8 mouse cellular contexts compared by ENCODE assay signal in the genomic region with DNA sequence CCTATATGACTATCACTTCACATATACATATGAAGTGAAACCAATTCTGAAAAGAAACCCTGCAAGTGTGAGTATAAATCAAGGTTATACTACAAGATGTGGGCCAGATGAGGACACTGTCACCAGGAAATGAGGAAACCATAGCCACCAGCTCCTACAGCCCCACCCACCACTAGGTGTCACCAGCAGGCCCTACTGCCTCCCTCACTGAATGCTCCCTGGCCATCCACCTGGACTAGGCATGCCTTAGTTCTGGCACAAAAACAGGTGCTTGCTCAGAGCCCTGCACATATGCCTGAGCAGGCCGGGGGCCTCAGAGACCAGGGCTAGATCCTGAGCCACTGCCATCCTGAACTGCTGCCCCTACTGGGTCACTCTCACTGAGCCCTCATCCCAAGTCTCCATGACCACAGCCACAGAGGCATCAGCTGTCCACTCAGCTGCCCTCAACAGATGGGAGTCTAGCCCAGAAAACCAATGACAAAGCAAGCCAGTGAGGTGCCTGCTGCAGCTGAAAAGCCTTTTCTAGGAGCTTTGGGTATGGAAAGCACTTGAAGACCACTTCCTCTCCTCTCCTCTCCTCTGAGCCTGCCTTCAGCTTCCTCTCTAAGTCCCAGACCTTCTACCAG. TPM values are rescaled to one million over a fixed set of nuclear protein-coding genes. Genes with fewer than 3 reads are reported as not detected.
DNase-seq lines count a peak whose midpoint lies in the region; ATAC-seq lines count a peak whose summit lies in the region.

No protein-coding gene starts in this region.

- no peak overlapping the region for H3K9ac ChIP-seq in intestine, embryonic 16.5 days (ENCODE audit: low read depth, low read length)

- no peaks in the 10 kb centered on the region for H3K9me3 ChIP-seq in intestine, embryonic 16.5 days (ENCODE audit: control insufficient read depth, low read length)

- no peaks in the 10 kb centered on the region for H3K27me3 ChIP-seq in intestine, embryonic 16.5 days (replicated peaks; ENCODE audit: control insufficient read depth, insufficient read depth, low read length)

- H3K36me3 ChIP-seq in intestine, embryonic 16.5 days (ENCODE audit: control insufficient read depth, insufficient read depth, low read length): no peaks in the 10 kb centered on the region

- peak; percentile 58 to 63 for DNase-seq in heart, postnatal 10 days
- no peak for DNase-seq in heart, postnatal 25 days (ENCODE audit: low spot score)
- peak; percentile 61 for DNase-seq in lung, postnatal 14 days
- peak; percentile 49 to 80 for DNase-seq in spleen, postnatal 4 days (ENCODE audit: low spot score in 2 of 2)
- no peak for DNase-seq in ovary, adult 18-20 months (ENCODE audit: low spot score)

- WGBS in intestine, embryonic 16.5 days: 55% methylated on average over 1 of the region's 1 CpGs

- no peak overlapping the region for H3K4me3 ChIP-seq in intestine, embryonic 16.5 days (ENCODE audit: low read length)

- intact Hi-C loops in heart, postnatal 10 days (cut with DNase I): no loop called here
- intact Hi-C loops in heart, postnatal 25 days (cut with DNase I): no loop called here

- H3K4me2 ChIP-seq in intestine, embryonic 16.5 days (ENCODE audit: low read depth, low read length): no peak overlapping the region

- H3K27ac ChIP-seq in intestine, embryonic 16.5 days (ENCODE audit: low read length): no peak overlapping the region

- H3K4me1 ChIP-seq in intestine, embryonic 16.5 days (ENCODE audit: control insufficient read depth, insufficient read depth, low read length): peaks cover 9% of the 10 kb centered on the region

- ATAC-seq in CD4-positive, CD25-positive, alpha-beta regulatory T cell, adult 4 months: peak; percentile 87
- ATAC-seq in cerebellum, adult (ENCODE audit: insufficient number of reproducible peaks, low FRiP score, low TSS enrichment): peak; percentile 59
- ATAC-seq in intestine, embryonic 16.5 days: peak; percentile 52; the same call in 1 of the 2 replicates

RNA-seq across cellular contexts. Expression of gene Sfxn5, which starts 6.2 kb away (rescaled TPM):
- total RNA-seq in heart, postnatal 10 days (2021): 1 to 10 TPM; 3.1 to 6.0 TPM
- 1 to 10 TPM; 4.6 to 4.8 TPM for total RNA-seq in heart, postnatal 25 days (2021)
- polyA plus RNA-seq in CD4-positive, CD25-positive, alpha-beta regulatory T cell, adult 4 months (2017; shearing (Covaris generic)): 1 to 10 TPM; 2.9 to 3.1 TPM
- 5.3 and 7.2 TPM in 2 replicates for polyA plus RNA-seq in intestine, embryonic 16.5 days (2015; fragmentation: Nextera tagmentation; extraction: Ambion mirVana)

RNA-seq across cellular contexts. Expression of gene Rab11fip5, which starts 35.0 kb away (rescaled TPM):
- total RNA-seq in heart, postnatal 10 days (2021): 10 to 100 TPM; 65.4 to 73.1 TPM
- 10 to 100 TPM; 59.9 to 68.6 TPM for total RNA-seq in heart, postnatal 25 days (2021)
- under 1 TPM; 0.14 to 0.42 TPM for polyA plus RNA-seq in CD4-positive, CD25-positive, alpha-beta regulatory T cell, adult 4 months (2017; shearing (Covaris generic))
- polyA plus RNA-seq in intestine, embryonic 16.5 days (2015; fragmentation: Nextera tagmentation; extraction: Ambion mirVana): 15.6 and 20.9 TPM in 2 replicates

Comparison
In these comparisons a context has a peak if more than half of its experiments do, and no peak if none do; other contexts are left out.
1. DNase-seq: peak in heart, postnatal 10 days (2 of 2), lung, postnatal 14 days (single experiment) and spleen, postnatal 4 days (2 of 2); none in heart, postnatal 25 days (single experiment) and ovary, adult 18-20 months (single experiment).
2. Peak in every context shown above with its lines, with median percentiles within 50 percentile points of each other: ATAC-seq.